Mouse (Mus musculus) frontal cortex, postnatal 25 days (tissue): ENCODE results near the gene Capn12.
A peak's percentile ranks its signal among the peaks of the same experiment; 100 is the strongest.

Experiments
- DNase-seq, 2 experiments: peaks; one replicate each; pipeline ENCODE4 v3.0.0; 2022; ENCODE audit warnings: low spot score in 2 of 2

Capn12 gene

GRCm38 (mm10) chr7:28881199-28881598 lies at the start of gene Capn12:
Capn12 (plus strand) TSS chr7:28881422.
- no peak for DNase-seq

- no peak for DNase-seq
Observed at GRCm38 (mm10) chr7:28832137-28832536, 49.1 kb upstream of the Capn12 start.

- no peak for DNase-seq
Observed at GRCm38 (mm10) chr7:28833723-28834347, 47.4 kb upstream of the Capn12 start, which contains the start of gene Lgals4. Lgals4 (plus strand) TSS chr7:28833854.

GRCm38 (mm10) chr7:28836936-28837335 lies 44.3 kb upstream of the Capn12 start:
- DNase-seq = no peak

- no peak for DNase-seq
Observed at GRCm38 (mm10) chr7:28838331-28838730, 42.9 kb upstream of the Capn12 start.

GRCm38 (mm10) chr7:28847273-28847672 lies 33.9 kb upstream of the Capn12 start:
- DNase-seq = no peak

- no peak for DNase-seq
Observed at GRCm38 (mm10) chr7:28849700-28850236, 31.5 kb upstream of the Capn12 start.

- DNase-seq = no peak
Observed at GRCm38 (mm10) chr7:28850642-28851041, 30.6 kb upstream of the Capn12 start.

- DNase-seq = no peak
Observed at GRCm38 (mm10) chr7:28859953-28860352, 21.3 kb upstream of the Capn12 start.

GRCm38 (mm10) chr7:28860898-28861297 lies 20.3 kb upstream of the Capn12 start:
- DNase-seq = no peak

- DNase-seq = no peak
Observed at GRCm38 (mm10) chr7:28862817-28863499, 18.3 kb upstream of the Capn12 start.

- no peak for DNase-seq
Observed at GRCm38 (mm10) chr7:28863540-28863939, 17.7 kb upstream of the Capn12 start, which contains the start of gene Lgals7. Lgals7 (plus strand) TSS chr7:28863853.

- DNase-seq = no peak
Observed at GRCm38 (mm10) chr7:28864288-28864750, 16.9 kb upstream of the Capn12 start.

- DNase-seq = peak; percentile 65 to 79
Observed at GRCm38 (mm10) chr7:28865481-28866300, 15.5 kb upstream of the Capn12 start.

- DNase-seq = no peak
Observed at GRCm38 (mm10) chr7:28866769-28867507, 14.3 kb upstream of the Capn12 start.

GRCm38 (mm10) chr7:28867508-28868340 lies 13.5 kb upstream of the Capn12 start:
- DNase-seq = peak in 1 of 2 experiments; percentile 59

- no peak for DNase-seq
Observed at GRCm38 (mm10) chr7:28870901-28871664, 10.1 kb upstream of the Capn12 start.

- no peak for DNase-seq
Observed at GRCm38 (mm10) chr7:28874565-28874964, 6.7 kb upstream of the Capn12 start.

GRCm38 (mm10) chr7:28876099-28876498 lies 5.1 kb upstream of the Capn12 start:
- DNase-seq = no peak

GRCm38 (mm10) chr7:28877155-28877554 lies 4.1 kb upstream of the Capn12 start:
- no peak for DNase-seq
